Mouse (Mus musculus) erythroblast, embryonic 14.5 days (primary cell): Measurements from ENCODE around the gene Stat5a.

Experiments
- GATA1 ChIP-seq: IDR thresholded peaks from 2 replicates; pipeline ENCODE4 v1.6.1; 2012; ENCODE audit warnings: low read length, inconsistent platforms, mixed read lengths
- TAL1 ChIP-seq: IDR thresholded peaks from 3 replicates; pipeline ENCODE4 v1.6.1; 2012; ENCODE audit warnings: low read length, inconsistent platforms, mixed read lengths

- TF ChIP-seq TAL1 (no peak), GATA1 (no peak)
Measured at GRCm38 (mm10) chr11:100916432-100916971, 57.4 kb downstream of the Stat5a start.
